Mouse (Mus musculus) liver, embryonic 11.5 days (tissue): ENCODE results near the gene Lrmda. TPM values are rescaled to one million over a fixed set of nuclear protein-coding genes. Genes with fewer than 3 reads are reported as not detected.

ENCODE experiments used
- ATAC-seq: fragments of 200-750 bp; cut with Nextera tagmentation; replicated peaks from 2 replicates; pipeline ENCODE4 v1.8.0; 2017; ENCODE audit warnings: moderate number of reproducible peaks, mild to moderate bottlenecking, moderate TSS enrichment, moderate library complexity; ENCODE audit not compliant: low FRiP score
- DNase-seq: peaks from one replicate; pipeline ENCODE4 v3.0.0-alpha.2; 2017; ENCODE audit warnings: low spot score
- H3K27ac ChIP-seq: fragments of 300-500 bp; sonication (generic); 2 replicates; pipeline ENCODE4 v1.5.1; 2014; ENCODE audit warnings: mild to moderate bottlenecking, low read depth, low read length, control low read depth
- H3K27me3 ChIP-seq: fragments of 300-500 bp; sonication (generic); replicated peaks from 2 replicates; pipeline ENCODE4 v1.6.1; 2014; ENCODE audit warnings: low read length, mixed read lengths; ENCODE audit not compliant: control insufficient read depth, insufficient read depth
- H3K36me3 ChIP-seq: fragments of 300-500 bp; sonication (generic); 2 replicates; pipeline ENCODE4 v1.6.1; 2014; ENCODE audit warnings: mild to moderate bottlenecking, low read length, moderate library complexity, mixed read lengths; ENCODE audit not compliant: control insufficient read depth, insufficient read depth
- H3K4me1 ChIP-seq: fragments of 300-500 bp; sonication (generic); replicated peaks from 2 replicates; pipeline ENCODE4 v1.6.1; 2014; ENCODE audit warnings: low read length, mixed read lengths; ENCODE audit not compliant: control insufficient read depth, insufficient read depth
- H3K4me2 ChIP-seq: fragments of 300-500 bp; sonication (generic); 2 replicates; pipeline ENCODE4 v1.6.1; 2014; ENCODE audit warnings: mild to moderate bottlenecking, control low read depth, moderate library complexity
- H3K4me3 ChIP-seq: fragments of 300-500 bp; sonication (generic); 2 replicates; pipeline ENCODE4 v1.5.1; 2014; ENCODE audit warnings: low read depth, low read length, control low read depth
- H3K9ac ChIP-seq: fragments of 300-500 bp; sonication (generic); 2 replicates; pipeline ENCODE4 v1.6.1; 2014; ENCODE audit warnings: low read depth, low read length, control low read depth
- H3K9me3 ChIP-seq: fragments of 300-500 bp; sonication (generic); 2 replicates; pipeline ENCODE4 v1.6.1; 2016; ENCODE audit warnings: low read length, inconsistent platforms, mixed read lengths; ENCODE audit not compliant: control insufficient read depth
- WGBS: fragments of 180-500 bp; shearing (Covaris S2); extraction: QIAGEN DNeasy Blood & Tissue Kit; methylation state at CpG from one replicate; pipeline ENCODE4 v1.1.7; 2014; 5-methylcytosine and 5-hydroxymethylcytosine counted together
- polyA plus RNA-seq: library from polyadenylated mRNA; unstranded; fragments of >200 nt; fragmentation: Nextera tagmentation; extraction: Ambion mirVana; gene quantifications from 2 replicates; pipeline ENCODE4 v1.2.1, GENCODE M21; 2014

Gene Lrmda
- polyA plus RNA-seq, 1 experiment from 2014 or later = 0.53 TPM

GRCm38 (mm10) chr14:22589503-22590215 lies 570.1 kb downstream of the Lrmda start:
- DNase-seq = no peak
- peak; percentile 63 for ATAC-seq
- H3K4me2 ChIP-seq = no peak overlapping the region
- H3K4me1 ChIP-seq = no peaks in the 10 kb centered on the region
- H3K27me3 ChIP-seq = no peaks in the 10 kb centered on the region
- no peaks in the 10 kb centered on the region for H3K36me3 ChIP-seq
- WGBS = 52% methylated on average over 7 of the region's 7 CpGs
- H3K9ac ChIP-seq = no peak overlapping the region
- H3K9me3 ChIP-seq = no peaks in the 10 kb centered on the region
- H3K27ac ChIP-seq = no peak overlapping the region
- no peak overlapping the region for H3K4me3 ChIP-seq

DNA sequence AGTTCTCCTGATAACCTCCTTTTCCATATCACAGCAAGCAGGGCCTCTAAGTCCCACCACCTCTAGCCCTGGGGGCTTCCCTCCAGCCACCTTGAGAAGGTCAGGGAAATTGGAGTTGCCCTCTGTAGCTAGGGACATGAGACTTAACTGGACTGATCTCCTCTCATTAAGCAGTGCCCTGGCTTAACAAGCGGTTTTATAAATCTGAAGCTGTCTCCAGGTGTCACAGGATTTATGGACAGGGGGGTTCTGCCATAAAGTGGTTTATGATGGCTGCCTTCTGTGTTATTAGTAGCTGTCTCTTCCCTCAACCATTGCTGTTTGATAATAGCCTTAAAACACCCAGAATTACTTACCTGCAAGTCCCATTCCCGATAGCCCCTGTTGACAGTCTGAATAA lies 571.7 kb downstream of the Lrmda start:
- Histone ChIP-seq H3K36me3 (no peaks in the 10 kb centered on the region), H3K27me3 (no peaks in the 10 kb centered on the region), H3K27ac (no peak overlapping the region), H3K4me2 (no peak overlapping the region), H3K4me1 (no peaks in the 10 kb centered on the region), H3K4me3 (no peak overlapping the region), H3K9me3 (no peaks in the 10 kb centered on the region), H3K9ac (no peak overlapping the region)
- ATAC-seq (no peak), DNase-seq (no peak)
- WGBS = 53% methylated on average over 2 of the region's 2 CpGs

GRCm38 (mm10) chr14:22597508-22597907 lies 578.0 kb downstream of the Lrmda start:
- DNase-seq = no peak

DNA sequence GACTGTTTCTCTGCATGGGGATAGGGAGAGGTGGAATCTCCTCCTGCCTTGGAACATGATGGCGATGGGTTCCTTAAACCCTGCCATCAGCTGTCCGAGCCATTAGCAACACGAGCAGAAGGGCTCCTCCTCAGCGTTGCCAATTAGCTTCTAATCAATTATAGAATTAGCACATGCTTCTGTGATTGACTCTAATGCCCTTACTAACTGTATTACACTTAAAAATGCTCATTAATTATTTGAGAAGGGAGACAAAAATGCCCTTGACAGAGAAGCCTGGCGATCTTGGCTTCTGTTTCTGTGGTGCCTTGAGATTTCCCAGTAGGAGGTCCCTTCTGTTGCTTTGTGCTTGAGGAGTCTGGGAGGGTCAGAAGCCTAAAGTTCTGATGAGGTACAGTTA lies 579.1 kb downstream of the Lrmda start:
- Histone ChIP-seq H3K9ac (no peak overlapping the region), H3K36me3 (no peaks in the 10 kb centered on the region), H3K4me1 (no peaks in the 10 kb centered on the region), H3K9me3 (no peaks in the 10 kb centered on the region), H3K27me3 (no peaks in the 10 kb centered on the region), H3K27ac (no peak overlapping the region), H3K4me2 (no peak overlapping the region), H3K4me3 (no peak overlapping the region)
- WGBS = 82% methylated on average over 5 of the region's 5 CpGs
- DNase-seq (no peak), ATAC-seq (no peak)

More at GRCm38 (mm10) chr14:22597508-22597907, 578.0 kb downstream of the Lrmda start:
- Histone ChIP-seq H3K9ac (no peak overlapping the region), H3K27me3 (no peaks in the 10 kb centered on the region), H3K4me2 (no peak overlapping the region), H3K4me1 (no peaks in the 10 kb centered on the region), H3K27ac (no peak overlapping the region), H3K4me3 (no peak overlapping the region), H3K9me3 (no peaks in the 10 kb centered on the region), H3K36me3 (no peaks in the 10 kb centered on the region)
- ATAC-seq = no peak
- WGBS = 69% methylated on average over 2 of the region's 2 CpGs

- no peaks in the 10 kb centered on the region for H3K9me3 ChIP-seq
- no peak overlapping the region for H3K4me3 ChIP-seq
- WGBS = 57% methylated on average over 3 of the region's 3 CpGs
- DNase-seq = no peak
- H3K36me3 ChIP-seq = no peaks in the 10 kb centered on the region
- no peaks in the 10 kb centered on the region for H3K4me1 ChIP-seq
- no peak overlapping the region for H3K4me2 ChIP-seq
- H3K27ac ChIP-seq = no peak overlapping the region
- ATAC-seq = no peak
- no peak overlapping the region for H3K9ac ChIP-seq
- H3K27me3 ChIP-seq = no peaks in the 10 kb centered on the region
Measured at GRCm38 (mm10) chr14:22600166-22600565, 580.7 kb downstream of the Lrmda start.

DNA sequence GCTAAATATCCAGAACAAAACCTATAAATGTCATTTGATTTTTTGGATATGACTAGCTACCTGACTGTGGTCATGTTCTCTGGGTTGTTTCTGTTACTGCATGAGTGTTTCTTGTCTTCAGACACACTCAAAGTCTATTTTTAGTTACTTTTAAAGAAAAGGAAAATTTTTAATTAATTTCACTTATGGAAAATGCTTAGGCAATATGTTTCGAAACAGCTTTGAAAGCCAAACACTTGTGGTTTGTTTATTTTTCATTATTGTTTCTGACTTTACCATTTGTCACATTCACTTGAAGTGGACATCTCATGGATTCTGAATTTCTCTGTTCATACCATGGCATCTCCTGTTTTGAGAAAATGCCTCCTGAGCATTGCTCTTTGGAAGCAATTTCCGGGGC lies 582.8 kb downstream of the Lrmda start:
- Histone ChIP-seq H3K4me1 (no peaks in the 10 kb centered on the region), H3K27me3 (no peaks in the 10 kb centered on the region), H3K36me3 (no peaks in the 10 kb centered on the region), H3K27ac (no peak overlapping the region), H3K4me2 (no peak overlapping the region), H3K4me3 (no peak overlapping the region), H3K9ac (no peak overlapping the region), H3K9me3 (no peaks in the 10 kb centered on the region)
- no peak for ATAC-seq
- no peak for DNase-seq
- WGBS = 87% methylated on average over 2 of the region's 2 CpGs

DNA sequence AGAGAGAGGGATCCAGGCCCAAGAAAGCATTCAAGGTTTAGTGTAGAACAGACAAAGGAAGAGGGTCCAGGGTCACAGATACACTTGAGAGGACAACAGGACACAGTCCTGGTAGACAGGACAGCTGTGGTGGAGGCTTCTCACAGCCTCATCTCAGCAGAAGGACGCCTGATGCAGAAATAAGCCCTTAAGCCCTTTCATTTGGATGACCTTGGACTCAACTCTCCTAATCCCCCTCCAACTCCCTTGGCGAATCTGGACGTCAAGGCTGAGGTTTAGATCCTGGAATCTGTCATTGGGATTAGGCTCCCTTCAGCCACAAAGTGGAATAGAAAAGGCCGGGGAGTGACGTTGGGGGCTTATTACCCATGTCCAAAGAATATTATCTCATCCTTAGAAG lies 589.1 kb downstream of the Lrmda start:
- 64% methylated on average over 5 of the region's 5 CpGs for WGBS
- no peak overlapping the region for H3K27ac ChIP-seq
- H3K9me3 ChIP-seq = no peaks in the 10 kb centered on the region
- H3K36me3 ChIP-seq = no peaks in the 10 kb centered on the region
- no peak overlapping the region for H3K4me3 ChIP-seq
- no peak for ATAC-seq
- DNase-seq = no peak
- H3K9ac ChIP-seq = no peak overlapping the region
- no peaks in the 10 kb centered on the region for H3K4me1 ChIP-seq
- H3K27me3 ChIP-seq = no peaks in the 10 kb centered on the region
- no peak overlapping the region for H3K4me2 ChIP-seq

DNA sequence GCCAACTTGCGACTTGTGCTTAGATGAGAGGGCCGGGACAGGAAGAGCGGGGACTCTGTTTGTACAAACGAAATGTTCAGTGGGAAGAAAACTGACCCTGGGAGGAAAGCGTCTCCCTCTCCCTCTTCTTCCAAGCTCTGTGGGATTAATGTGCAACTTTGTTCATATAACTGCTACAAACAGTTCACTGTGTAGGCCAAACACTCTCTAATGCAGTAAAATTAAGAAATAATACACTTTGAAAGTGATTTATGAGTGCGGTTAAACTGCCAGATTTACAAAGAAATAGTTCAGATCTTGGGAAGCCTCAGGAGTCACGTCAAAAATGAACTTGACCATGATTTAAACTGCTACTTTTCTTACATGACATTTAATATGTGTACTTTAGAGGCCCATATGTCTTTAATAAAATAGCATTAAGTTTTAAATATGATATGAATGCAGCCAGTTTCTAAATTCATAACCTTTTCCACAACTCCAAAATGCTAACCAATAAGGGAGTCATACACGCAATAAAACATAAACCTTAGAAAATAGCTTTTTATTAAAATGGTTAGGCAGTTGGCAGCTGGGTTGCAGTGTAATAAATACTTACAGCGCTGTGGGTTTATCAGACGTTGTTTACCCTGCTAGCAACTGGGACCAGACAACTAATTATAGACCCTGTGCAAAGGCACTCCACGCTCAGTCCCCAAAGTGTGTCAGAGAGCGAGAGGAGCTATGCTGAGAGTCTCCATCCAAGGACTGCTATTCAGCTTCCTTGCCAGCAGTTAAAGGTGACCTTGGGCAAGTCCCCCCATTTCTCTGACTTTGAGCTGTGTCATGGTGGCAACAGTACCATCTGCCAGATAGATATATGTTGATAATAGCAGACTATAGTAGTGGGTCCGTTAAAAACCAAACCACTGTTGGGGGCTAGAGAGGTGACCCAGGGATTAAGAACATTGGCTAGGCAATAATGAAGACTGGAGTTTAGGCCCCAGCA lies 590.0 kb downstream of the Lrmda start:
- Histone ChIP-seq H3K36me3 (no peaks in the 10 kb centered on the region), H3K9ac (no peak overlapping the region), H3K4me2 (no peak overlapping the region), H3K9me3 (no peaks in the 10 kb centered on the region), H3K27me3 (no peaks in the 10 kb centered on the region), H3K27ac (no peak overlapping the region), H3K4me3 (no peak overlapping the region), H3K4me1 (no peaks in the 10 kb centered on the region)
- ATAC-seq (no peak), DNase-seq (no peak)
- 72% methylated on average over 13 of the region's 13 CpGs for WGBS
